Mouse (Mus musculus) midbrain, embryonic 11.5 days (tissue): Measurements from ENCODE around the gene Rbm20. TPM values are rescaled to one million over a fixed set of nuclear protein-coding genes. Genes with fewer than 3 reads are reported as not detected.

Experiments used
- ATAC-seq: fragments of 200-750 bp; cut with Nextera tagmentation; 2 replicates; pipeline ENCODE4 v1.8.0; 2017; ENCODE audit warnings: moderate TSS enrichment, moderate library complexity; ENCODE audit not compliant: low FRiP score
- DNase-seq: peaks from one replicate; pipeline ENCODE4 v3.0.0; 2015; ENCODE audit warnings: low spot score; ENCODE audit errors: missing footprints
- H3K27ac ChIP-seq: fragments of 300-500 bp; sonication (generic); 2 replicates; pipeline ENCODE4 v1.5.1; 2014; ENCODE audit warnings: low read depth, low read length
- H3K27me3 ChIP-seq: fragments of 300-500 bp; sonication (generic); 2 replicates; pipeline ENCODE4 v1.6.1; 2014; ENCODE audit warnings: mild to moderate bottlenecking, low read length, moderate library complexity, mixed read lengths; ENCODE audit not compliant: control insufficient read depth, insufficient read depth
- H3K36me3 ChIP-seq: fragments of 300-500 bp; sonication (generic); 2 replicates; pipeline ENCODE4 v1.6.1; 2014; ENCODE audit warnings: mild to moderate bottlenecking, low read length, moderate library complexity, mixed read lengths; ENCODE audit not compliant: control insufficient read depth, insufficient read depth
- H3K4me1 ChIP-seq: fragments of 300-500 bp; sonication (generic); 2 replicates; pipeline ENCODE4 v1.6.1; 2014; ENCODE audit warnings: low read length; ENCODE audit not compliant: control insufficient read depth, insufficient read depth
- H3K4me2 ChIP-seq: fragments of 300-500 bp; sonication (generic); 2 replicates; pipeline ENCODE4 v1.6.1; 2014; ENCODE audit warnings: mild to moderate bottlenecking, moderate library complexity
- H3K4me3 ChIP-seq: fragments of 300-500 bp; sonication (generic); 2 replicates; pipeline ENCODE4 v1.5.1; 2014; ENCODE audit warnings: low read depth, low read length
- H3K9ac ChIP-seq: fragments of 300-500 bp; sonication (generic); 2 replicates; pipeline ENCODE4 v1.6.1; 2014; ENCODE audit warnings: low read length
- H3K9me3 ChIP-seq: fragments of 300-500 bp; sonication (generic); 2 replicates; pipeline ENCODE4 v1.6.1; 2016; ENCODE audit warnings: low read length; ENCODE audit not compliant: control insufficient read depth
- WGBS: fragments of 180-500 bp; shearing (Covaris S2); extraction: QIAGEN DNeasy Blood & Tissue Kit; methylation state at CpG from one replicate; pipeline ENCODE4 v1.1.7; 2014; 5-methylcytosine and 5-hydroxymethylcytosine counted together
- polyA plus RNA-seq: library from polyadenylated mRNA; unstranded; fragments of >200 nt; fragmentation: Nextera tagmentation; extraction: Ambion mirVana; gene quantifications from 2 replicates; pipeline ENCODE4 v1.2.1, GENCODE M21; 2014

Gene Rbm20
- polyA plus RNA-seq, 1 experiment from 2014 or later, result 1.0 TPM

DNA sequence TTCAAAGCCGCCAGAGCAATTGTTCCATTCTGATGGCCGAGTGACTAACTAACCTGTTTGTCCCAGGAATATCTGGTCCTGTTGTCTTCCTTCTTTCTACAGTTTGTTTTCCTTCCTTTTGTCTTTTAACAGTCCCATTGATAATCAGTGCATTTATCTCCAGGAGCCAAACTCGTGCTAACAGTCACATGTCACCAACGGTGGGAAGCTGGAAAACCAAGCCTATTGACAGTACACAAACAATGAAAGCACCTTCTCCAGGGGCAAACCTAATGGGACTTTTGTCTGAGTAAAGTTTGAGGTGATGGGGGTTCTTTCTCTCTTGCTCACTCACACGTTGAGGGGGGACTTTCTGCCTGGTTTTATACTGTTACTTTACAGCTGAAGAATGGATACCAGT is 213.2 kb downstream of the Rbm20 start:
- DNase-seq, result no peak
- Histone ChIP-seq H3K4me3 (no peak overlapping the region), H3K27ac (no peak overlapping the region), H3K4me1 (no peaks in the 10 kb centered on the region), H3K4me2 (no peak overlapping the region), H3K36me3 (no peaks in the 10 kb centered on the region), H3K9me3 (no peaks in the 10 kb centered on the region), H3K9ac (no peak overlapping the region), H3K27me3 (no peaks in the 10 kb centered on the region)
- no peak for ATAC-seq
- WGBS, result 66% methylated on average over 5 of the region's 5 CpGs

DNA sequence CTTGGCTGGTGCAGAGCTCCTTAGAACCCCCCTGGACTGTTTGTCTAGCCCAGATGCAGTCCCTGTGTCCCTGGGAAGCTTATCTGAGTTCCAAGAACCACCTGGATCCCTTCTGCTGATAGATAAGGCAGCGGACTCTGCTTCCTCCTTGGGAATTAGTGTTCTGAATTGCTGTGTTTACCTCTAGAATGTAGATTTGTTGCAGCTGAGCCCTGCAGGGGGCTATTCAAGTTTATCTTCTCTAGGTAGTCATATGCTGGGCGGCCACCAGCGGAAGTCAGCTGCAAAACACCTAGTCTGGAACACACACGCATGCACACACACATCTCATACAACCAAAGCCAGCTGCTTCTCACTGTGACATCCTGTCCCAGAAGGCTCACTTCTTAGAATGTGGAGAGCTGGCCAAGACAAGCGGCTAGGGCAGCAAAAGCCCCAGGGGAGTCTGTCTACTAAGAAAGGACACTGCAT is 213.7 kb downstream of the Rbm20 start:
- Histone ChIP-seq H3K9ac (no peak overlapping the region), H3K9me3 (no peaks in the 10 kb centered on the region), H3K27ac (no peak overlapping the region), H3K4me1 (no peaks in the 10 kb centered on the region), H3K36me3 (no peaks in the 10 kb centered on the region), H3K4me2 (no peak overlapping the region), H3K4me3 (no peak overlapping the region), H3K27me3 (no peaks in the 10 kb centered on the region)
- whole genome bisulfite sequencing, result 64% methylated on average over 5 of the region's 5 CpGs
- ATAC-seq (no peak), DNase-seq (no peak)

- 87% methylated on average over 2 of the region's 2 CpGs for WGBS
- no peak overlapping the region for H3K27ac ChIP-seq
- no peak overlapping the region for H3K4me2 ChIP-seq
- H3K9ac ChIP-seq, result no peak overlapping the region
- H3K9me3 ChIP-seq, result no peaks in the 10 kb centered on the region
- H3K27me3 ChIP-seq, result no peaks in the 10 kb centered on the region
- no peaks in the 10 kb centered on the region for H3K36me3 ChIP-seq
- H3K4me3 ChIP-seq, result no peak overlapping the region
- no peak for ATAC-seq
- H3K4me1 ChIP-seq, result no peaks in the 10 kb centered on the region
- no peak for DNase-seq
Measured at GRCm38 (mm10) chr19:53891569-53891968, 214.5 kb downstream of the Rbm20 start.

DNA sequence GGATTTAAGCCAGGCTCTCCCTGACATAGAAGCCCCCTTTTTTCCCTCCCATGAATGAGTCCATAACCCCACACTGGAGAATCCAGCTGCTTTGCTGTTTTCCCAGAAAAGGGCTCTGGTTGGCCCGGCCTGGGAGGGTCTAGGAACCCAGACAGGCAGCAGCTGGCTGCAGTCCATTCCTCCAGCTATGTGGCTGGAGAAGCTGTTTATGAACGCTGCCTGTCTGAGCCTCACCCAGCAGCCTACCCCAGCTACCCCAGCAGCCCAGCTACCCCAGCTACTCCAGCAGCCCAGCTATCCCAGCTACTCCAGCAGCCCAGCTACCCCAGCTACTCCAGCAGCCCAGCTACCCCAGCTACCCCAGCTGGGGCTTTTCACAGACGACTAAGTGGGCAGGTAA is 215.0 kb downstream of the Rbm20 start, which contains the start of gene Pdcd4:
Pdcd4 (plus strand) TSS at position 171 of the 400 bp plus-strand sequence.
- H3K4me2 ChIP-seq, result no peak within 1 kb of the TSS
- H3K9me3 ChIP-seq, result no peaks in the 10 kb centered on the region
- no peaks in the 10 kb centered on the region for H3K36me3 ChIP-seq
- ATAC-seq, result no peak
- no peak within 1 kb of the TSS for H3K4me3 ChIP-seq
- WGBS, result 65% methylated on average over 3 of the region's 3 CpGs
- H3K9ac ChIP-seq, result no peak within 1 kb of the TSS
- no peak for DNase-seq
- H3K4me1 ChIP-seq, result no peaks in the 10 kb centered on the region
- no peaks in the 10 kb centered on the region for H3K27me3 ChIP-seq
- no peak within 1 kb of the TSS for H3K27ac ChIP-seq

GRCm38 (mm10) chr19:53892838-53893359 is 215.8 kb downstream of the Rbm20 start:
- ATAC-seq, result no peak
- WGBS, result 81% methylated on average over 9 of the region's 9 CpGs
- Histone ChIP-seq H3K27ac (no peak overlapping the region), H3K27me3 (no peaks in the 10 kb centered on the region), H3K36me3 (no peaks in the 10 kb centered on the region), H3K4me3 (no peak overlapping the region), H3K9me3 (no peaks in the 10 kb centered on the region), H3K4me1 (no peaks in the 10 kb centered on the region), H3K4me2 (no peak overlapping the region), H3K9ac (no peak overlapping the region)
- DNase-seq, result no peak

DNA sequence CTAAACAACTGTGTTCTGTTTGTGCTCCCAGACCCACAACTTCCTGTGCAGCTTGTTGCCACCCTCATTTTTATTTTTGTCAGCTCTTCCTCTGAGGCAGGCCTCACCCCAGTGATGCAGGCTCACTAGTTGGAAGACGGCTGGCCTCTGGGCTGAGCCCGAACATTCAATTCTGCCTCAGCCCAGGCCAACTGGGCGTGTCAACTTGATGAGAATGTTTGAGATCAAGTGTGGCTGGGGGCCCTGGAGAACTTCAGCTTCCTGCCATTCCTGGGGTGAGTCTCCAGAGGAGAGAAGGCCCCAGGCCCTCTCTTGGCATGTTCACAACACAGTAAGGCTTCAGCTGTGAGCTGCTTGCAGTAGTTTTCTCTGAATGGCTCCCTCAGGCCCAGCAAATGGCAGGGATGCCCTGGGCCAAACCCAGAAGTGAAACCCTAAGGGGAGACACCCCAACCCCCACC is 216.6 kb downstream of the Rbm20 start:
- 77% methylated on average over 3 of the region's 3 CpGs for WGBS
- H3K9me3 ChIP-seq, result no peaks in the 10 kb centered on the region
- no peaks in the 10 kb centered on the region for H3K27me3 ChIP-seq
- DNase-seq, result no peak
- H3K4me2 ChIP-seq, result no peak overlapping the region
- no peak overlapping the region for H3K9ac ChIP-seq
- H3K4me1 ChIP-seq, result no peaks in the 10 kb centered on the region
- ATAC-seq, result no peak
- no peaks in the 10 kb centered on the region for H3K36me3 ChIP-seq
- H3K4me3 ChIP-seq, result no peak overlapping the region
- H3K27ac ChIP-seq, result no peak overlapping the region

- Histone ChIP-seq H3K4me3 (no peak overlapping the region), H3K4me2 (no peak overlapping the region), H3K9me3 (no peaks in the 10 kb centered on the region), H3K27me3 (no peaks in the 10 kb centered on the region), H3K9ac (no peak overlapping the region), H3K4me1 (no peaks in the 10 kb centered on the region), H3K36me3 (no peaks in the 10 kb centered on the region), H3K27ac (no peak overlapping the region)
- WGBS, result 81% methylated on average over 12 of the region's 12 CpGs
- no peak for DNase-seq
- ATAC-seq, result no peak
Measured at GRCm38 (mm10) chr19:53894538-53895121, 217.5 kb downstream of the Rbm20 start.

- ATAC-seq (no peak), DNase-seq (no peak)
- Histone ChIP-seq H3K4me3 (no peak overlapping the region), H3K9ac (no peak overlapping the region), H3K27me3 (no peaks in the 10 kb centered on the region), H3K4me2 (no peak overlapping the region), H3K4me1 (peaks cover 4% of the 10 kb centered on the region; the same call in 1 of the 2 replicates), H3K9me3 (no peaks in the 10 kb centered on the region), H3K36me3 (no peaks in the 10 kb centered on the region), H3K27ac (no peak overlapping the region)
- 87% methylated on average over 5 of the region's 5 CpGs for WGBS
Measured at GRCm38 (mm10) chr19:53898046-53898445, 220.9 kb downstream of the Rbm20 start.

GRCm38 (mm10) chr19:53898498-53898897 is 221.4 kb downstream of the Rbm20 start:
- ATAC-seq, result no peak
- no peak overlapping the region for H3K9ac ChIP-seq
- no peak for DNase-seq
- H3K4me2 ChIP-seq, result no peak overlapping the region
- peaks cover 4% of the 10 kb centered on the region; the same call in 1 of the 2 replicates for H3K4me1 ChIP-seq
- WGBS, result 85% methylated on average over 4 of the region's 4 CpGs
- H3K27ac ChIP-seq, result no peak overlapping the region
- H3K9me3 ChIP-seq, result no peaks in the 10 kb centered on the region
- no peaks in the 10 kb centered on the region for H3K36me3 ChIP-seq
- no peak overlapping the region for H3K4me3 ChIP-seq
- no peaks in the 10 kb centered on the region for H3K27me3 ChIP-seq
